Mouse (Mus musculus) left cerebral cortex, postnatal 14 days (tissue): ENCODE data around the gene Cpne5. TPM values are rescaled to one million over a fixed set of nuclear protein-coding genes. Genes with fewer than 3 reads are reported as not detected.
"Not testable (repeated sequence)": the region's sequence is repeated elsewhere in the genome, so short reads cannot be mapped to it uniquely, and the experiment has no call there.

Source experiments
- DNase-seq, 2 experiments: peaks; one replicate each; pipeline ENCODE4 v3.0.0; 2021 to 2022; ENCODE audit warnings: low spot score in 2 of 2, mixed read lengths in 1 of 2
- intact Hi-C: fragments of 180-260 bp; cut with DNase I; formaldehyde crosslinking; loops from one replicate; pipeline ENCODE4 v1.15.1; 2025
- total RNA-seq, 2 experiments: library from RNA; stranded (reverse); gene quantifications; 2 replicates each; pipeline ENCODE4 v1.2.3; 2021

Gene Cpne5
- total RNA-seq, 2 experiments from 2014 or later, result 82.0 to 86.5 TPM

- intact Hi-C loops, result no loop called here
- peak; percentile 77 to 81 for DNase-seq
Measured at GRCm38 (mm10) chr17:29259489-29259888, 21.5 kb upstream of the Cpne5 start.

DNA sequence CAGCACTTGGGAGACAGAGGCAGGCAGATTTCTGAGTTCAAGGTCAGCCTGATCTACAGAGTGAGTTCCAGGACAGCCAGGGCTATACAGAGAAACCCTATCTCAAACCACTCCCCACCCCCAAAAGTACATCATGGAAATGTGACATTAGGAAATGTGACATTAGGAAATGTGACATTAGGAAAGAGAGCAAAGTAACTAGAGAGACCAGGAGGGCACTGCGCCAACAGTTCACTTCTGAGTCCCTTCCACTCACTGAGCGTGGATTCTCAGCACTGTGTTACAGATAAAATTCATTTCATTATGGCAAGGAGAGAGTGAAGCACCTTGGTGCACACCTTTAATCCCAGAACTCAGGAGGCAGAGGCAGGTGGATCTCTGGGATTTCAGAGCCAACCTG lies 21.0 kb upstream of the Cpne5 start:
- no peak for DNase-seq
- intact Hi-C loops, result no loop called here

GRCm38 (mm10) chr17:29258025-29258558 lies 20.1 kb upstream of the Cpne5 start:
- no peak for DNase-seq
- intact Hi-C loops, result no loop called here

DNA sequence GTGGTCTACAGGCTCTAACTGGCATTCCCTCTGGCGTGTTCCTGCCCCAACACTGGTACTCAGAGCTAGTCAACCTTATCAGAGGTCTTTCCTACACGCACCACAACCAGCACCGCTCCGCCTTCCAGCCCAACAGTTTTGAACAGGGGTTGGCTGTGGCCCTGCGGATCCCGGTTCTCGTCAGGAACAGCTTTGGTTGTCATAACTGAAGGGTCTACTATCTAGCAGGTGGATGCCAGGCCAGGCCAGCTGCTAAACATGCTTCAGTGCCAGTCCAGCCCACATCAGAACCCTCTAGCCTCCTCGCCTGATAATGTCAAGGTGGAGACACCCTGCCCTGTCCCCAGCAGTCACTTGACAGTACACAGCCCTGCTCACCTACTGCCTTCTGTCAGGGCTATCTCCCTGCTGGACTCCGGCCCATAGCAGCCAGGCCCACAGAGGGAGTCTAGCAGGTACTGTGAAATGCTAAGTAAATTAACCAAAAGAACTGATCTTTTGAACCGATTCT lies 19.1 kb upstream of the Cpne5 start:
- intact Hi-C loops, result no loop called here
- DNase-seq, result no peak

DNA sequence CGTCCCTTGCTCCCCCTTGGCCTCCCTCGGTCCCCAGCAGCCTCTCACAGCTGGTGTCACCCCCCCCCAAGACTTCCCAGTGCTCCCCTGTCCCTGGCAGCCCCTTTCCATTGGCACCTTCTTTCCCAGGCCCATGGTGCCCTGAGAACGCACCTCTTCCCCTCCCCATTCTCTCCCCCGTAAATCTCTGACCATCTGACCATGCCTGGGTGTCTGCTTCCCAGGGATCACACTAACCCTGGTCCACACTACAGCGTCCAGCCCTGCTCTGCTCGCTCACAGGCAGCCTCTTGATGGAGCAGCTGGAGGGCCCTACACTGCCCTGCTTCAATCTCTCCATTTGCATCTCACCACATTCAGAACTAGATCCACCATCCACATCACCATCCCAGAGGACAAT lies 18.5 kb upstream of the Cpne5 start:
- DNase-seq, result no peak
- intact Hi-C loops, result no loop called here

GRCm38 (mm10) chr17:29254784-29255183 lies 16.8 kb upstream of the Cpne5 start:
- intact Hi-C loops, DNase-seq: not testable (repeated sequence)

- intact Hi-C loops, result no loop called here
- DNase-seq, result no peak
Measured at GRCm38 (mm10) chr17:29253684-29254083, 15.7 kb upstream of the Cpne5 start.

DNA sequence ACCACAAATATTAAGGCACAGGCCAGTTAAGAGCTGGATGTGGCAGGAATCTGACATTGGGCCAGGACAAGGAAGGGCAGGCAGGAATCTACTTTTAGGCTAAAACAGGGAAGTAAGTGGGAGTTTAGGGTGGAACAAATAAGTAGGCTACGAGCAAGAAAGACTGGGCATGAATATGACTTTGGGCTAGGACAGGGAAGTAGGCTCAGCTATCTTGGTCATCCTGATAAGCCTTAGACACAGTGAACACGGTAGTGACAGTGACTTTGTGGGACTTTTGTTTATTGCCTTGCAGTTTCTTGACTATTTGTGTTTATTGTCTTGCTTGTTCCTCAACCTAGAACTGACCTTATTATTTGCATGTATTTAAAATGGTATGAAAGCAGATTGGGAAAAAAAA lies 15.3 kb upstream of the Cpne5 start:
- intact Hi-C loops, result no loop called here

GRCm38 (mm10) chr17:29251608-29252390 lies 13.8 kb upstream of the Cpne5 start:
- intact Hi-C loops, result no loop called here
- DNase-seq, result peak; percentile 33 to 72

More for the DNA sequence above, 15.3 kb upstream of the Cpne5 start:
- DNase-seq, result no peak

GRCm38 (mm10) chr17:29251006-29251405 lies 13.0 kb upstream of the Cpne5 start:
- intact Hi-C loops, result not testable (repeated sequence)
- DNase-seq, result peak; percentile 34 to 69

- peak in 1 of 2 experiments; percentile 29 for DNase-seq
- intact Hi-C loops, result loop anchor here (2.0 kb wide), 1 partner anchor 73 kb away; no protein-coding TSS in a partner anchor
Measured at GRCm38 (mm10) chr17:29249512-29249911, 11.5 kb upstream of the Cpne5 start.

DNA sequence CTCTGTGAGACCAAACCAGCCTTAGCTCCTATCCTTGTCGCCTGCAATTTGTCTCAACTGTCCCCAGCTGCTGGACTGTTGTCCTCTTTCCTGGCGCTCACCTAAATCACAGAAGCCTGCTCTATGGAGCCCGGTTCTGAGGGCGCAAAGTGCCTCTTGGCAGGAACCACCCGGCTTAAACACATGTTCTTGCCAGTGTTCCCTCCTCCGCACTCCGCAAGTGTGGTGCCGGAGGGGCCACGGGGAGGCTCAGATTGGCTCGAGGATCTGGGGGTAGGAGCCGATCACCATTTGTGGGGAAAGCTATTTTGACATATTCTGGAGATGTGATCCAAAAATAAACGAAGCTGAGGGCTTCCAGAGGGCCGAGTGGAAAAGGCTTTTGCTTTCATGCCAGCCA lies 9.9 kb upstream of the Cpne5 start:
- intact Hi-C loops, result loop anchor here (2.0 kb wide), 2 partner anchors 71 to 199 kb away; no protein-coding TSS in a partner anchor
- peak in 1 of 2 experiments; percentile 20 for DNase-seq

GRCm38 (mm10) chr17:29246602-29247001 lies 8.6 kb upstream of the Cpne5 start:
- peak; percentile 48 to 79 for DNase-seq
- intact Hi-C loops, result loop anchor here (2.0 kb wide), 1 partner anchor 198 kb away; no protein-coding TSS in a partner anchor

GRCm38 (mm10) chr17:29245725-29246124 lies 7.8 kb upstream of the Cpne5 start:
- intact Hi-C loops, result loop anchor here (2.0 kb wide), 1 partner anchor 197 kb away; no protein-coding TSS in a partner anchor
- peak; percentile 41 to 63 for DNase-seq

DNA sequence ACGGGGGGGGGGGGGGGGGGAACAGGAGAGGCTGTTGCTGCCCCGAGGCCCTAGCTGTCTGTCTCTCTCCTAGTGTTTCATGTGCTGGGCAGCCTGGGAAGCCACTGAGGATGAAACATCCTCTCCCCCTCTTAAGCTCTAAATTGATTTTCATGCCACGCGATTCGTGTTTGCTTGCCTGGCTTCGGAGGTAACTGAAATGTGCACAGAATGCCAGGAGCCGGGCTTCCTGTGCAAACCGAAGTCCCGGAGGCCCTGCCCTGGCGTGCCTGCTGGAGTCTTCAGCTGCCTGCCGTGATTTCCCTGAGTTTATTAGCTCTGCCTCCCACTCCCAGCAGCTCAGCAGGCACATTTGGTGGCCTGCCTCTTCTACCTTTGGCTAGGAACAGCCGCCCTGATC lies 6.9 kb upstream of the Cpne5 start:
- intact Hi-C loops, result no loop called here

GRCm38 (mm10) chr17:29238421-29238945 lies 516 bp upstream of the Cpne5 start:
- DNase-seq, result no peak
- intact Hi-C loops, result no loop called here

More for the DNA sequence above, 6.9 kb upstream of the Cpne5 start:
- no peak for DNase-seq

DNA sequence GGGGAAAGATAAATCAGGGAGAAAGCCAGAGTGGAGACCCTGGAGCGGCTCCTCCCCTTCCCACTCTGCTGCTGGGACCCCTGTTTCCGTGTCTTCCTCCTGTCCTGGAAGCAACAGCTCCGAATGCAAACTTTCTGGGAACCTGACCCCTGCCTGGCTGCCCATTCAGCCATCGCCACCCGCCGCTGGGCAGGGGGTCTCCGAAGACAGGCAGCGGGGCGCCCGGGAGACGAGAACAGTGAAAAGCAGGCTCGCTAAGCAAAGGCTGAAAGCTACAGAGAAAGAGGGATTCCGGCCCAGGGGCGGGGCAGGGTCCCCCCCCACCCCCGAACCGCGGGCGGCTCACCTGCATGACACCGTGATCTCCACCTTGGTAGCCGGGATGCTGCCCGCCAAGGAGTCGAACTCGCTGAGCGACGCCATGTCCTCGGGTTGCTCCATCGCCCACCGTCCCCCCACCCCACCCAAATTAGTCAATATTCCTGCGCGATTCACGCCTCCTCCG lies 648 bp downstream of the Cpne5 start:
- intact Hi-C loops, result no loop called here
- DNase-seq, result no peak

GRCm38 (mm10) chr17:29236111-29236510 lies 1.9 kb downstream of the Cpne5 start:
- no peak for DNase-seq
- intact Hi-C loops, result no loop called here

- DNase-seq, result no peak
- intact Hi-C loops, result no loop called here
Measured at GRCm38 (mm10) chr17:29231109-29231508, 6.9 kb downstream of the Cpne5 start.

DNA sequence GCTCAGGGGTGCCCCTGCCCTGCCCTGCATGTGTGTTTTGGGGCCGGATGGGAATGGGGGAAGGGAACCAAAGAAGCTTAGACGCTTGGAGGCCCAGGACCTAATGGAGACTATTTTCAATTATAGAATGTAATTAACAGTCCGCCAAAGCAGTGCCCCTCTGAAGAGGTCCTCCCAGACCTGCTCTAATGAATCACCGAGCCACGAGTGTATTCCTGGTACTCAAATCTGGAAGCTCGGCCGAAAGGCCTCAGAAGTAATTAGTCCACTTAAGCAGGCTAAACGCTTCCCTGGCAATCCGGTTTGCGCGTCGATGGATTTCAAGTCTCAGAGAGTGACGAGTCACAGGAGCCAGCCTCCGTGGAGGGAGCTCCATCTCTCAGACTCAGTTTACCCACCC lies 17.3 kb downstream of the Cpne5 start:
- intact Hi-C loops, result no loop called here
- no peak for DNase-seq
